Mouse (Mus musculus): Measurements from ENCODE around the gene Bicd2.

- TF ChIP-seq CTCF (IDR thresholded peaks at IDR 0.05; ENCODE audit: low read depth, low read length) (no peak), TAL1 (conservative IDR thresholded peaks at IDR 0.05; ENCODE audit: low read depth, low read length) (no peak), GATA1 (IDR thresholded peaks at IDR 0.05; ENCODE audit: borderline replicate concordance, low read length) (no peak), GATA2 (IDR thresholded peaks at IDR 0.05; ENCODE audit: borderline replicate concordance, low read depth, low read length) (no peak)
These were observed 53.6 kb downstream of the Bicd2 start for GRCm38 (mm10) chr13:49394886-49395447.
